Mouse (Mus musculus) cerebellum, adult 11-12 months (tissue): ENCODE results near the gene Cyp4f14.
A peak's percentile ranks its signal among the peaks of the same experiment; 100 is the strongest.

Experiments
- DNase-seq: peaks from one replicate; pipeline ENCODE4 v3.0.0; 2022

Gene Cyp4f14

GRCm38 (mm10) chr17:32917131-32917530 lies at the start of gene Cyp4f14:
Cyp4f14 (minus strand) TSS chr17:32917342.
- peak; percentile 62 for DNase-seq

- peak; percentile 87 for DNase-seq
Measured at GRCm38 (mm10) chr17:32965623-32966290, 48.6 kb upstream of the Cyp4f14 start, which contains the start of gene Zfp472. Zfp472 (plus strand) TSS chr17:32965814.

GRCm38 (mm10) chr17:32965253-32965622 lies 48.1 kb upstream of the Cyp4f14 start:
- no peak for DNase-seq

- peak; percentile 80 for DNase-seq
Measured at GRCm38 (mm10) chr17:32951441-32951840, 34.3 kb upstream of the Cyp4f14 start.

- no peak for DNase-seq
Measured at GRCm38 (mm10) chr17:32951006-32951405, 33.9 kb upstream of the Cyp4f14 start.

GRCm38 (mm10) chr17:32950136-32950535 lies 33.0 kb upstream of the Cyp4f14 start:
- DNase-seq: no peak

- peak; percentile 89 for DNase-seq
Measured at GRCm38 (mm10) chr17:32947215-32947914, 30.2 kb upstream of the Cyp4f14 start, which contains the start of gene Cyp4f13. Cyp4f13 (minus strand) TSS chr17:32947402.

- DNase-seq: no peak
Measured at GRCm38 (mm10) chr17:32946716-32947115, 29.6 kb upstream of the Cyp4f14 start.

GRCm38 (mm10) chr17:32944402-32945035 lies 27.4 kb upstream of the Cyp4f14 start:
- DNase-seq: no peak

- no peak for DNase-seq
Measured at GRCm38 (mm10) chr17:32943661-32944060, 26.5 kb upstream of the Cyp4f14 start.

- DNase-seq: no peak
Measured at GRCm38 (mm10) chr17:32939831-32940230, 22.7 kb upstream of the Cyp4f14 start.

- DNase-seq: no peak
Measured at GRCm38 (mm10) chr17:32927803-32928202, 10.7 kb upstream of the Cyp4f14 start.

GRCm38 (mm10) chr17:32924658-32925312 lies 7.6 kb upstream of the Cyp4f14 start:
- peak; percentile 78 for DNase-seq

- DNase-seq: no peak
Measured at GRCm38 (mm10) chr17:32923681-32924080, 6.5 kb upstream of the Cyp4f14 start.

- DNase-seq: no peak
Measured at GRCm38 (mm10) chr17:32919123-32919522, 2.0 kb upstream of the Cyp4f14 start.

- DNase-seq: no peak
Measured at GRCm38 (mm10) chr17:32916075-32916474, 1.1 kb downstream of the Cyp4f14 start.

- no peak for DNase-seq
Measured at GRCm38 (mm10) chr17:32906172-32906571, 11.0 kb downstream of the Cyp4f14 start.

- peak; percentile 40 for DNase-seq
Measured at GRCm38 (mm10) chr17:32905239-32905638, 11.9 kb downstream of the Cyp4f14 start.

- DNase-seq: no peak
Measured at GRCm38 (mm10) chr17:32904414-32904813, 12.7 kb downstream of the Cyp4f14 start.

- DNase-seq: no peak
Measured at GRCm38 (mm10) chr17:32901751-32902525, 15.2 kb downstream of the Cyp4f14 start.

GRCm38 (mm10) chr17:32895421-32895820 lies 21.7 kb downstream of the Cyp4f14 start:
- DNase-seq: no peak

- DNase-seq: no peak
Measured at GRCm38 (mm10) chr17:32893901-32894300, 23.2 kb downstream of the Cyp4f14 start.
